Mouse (Mus musculus) stomach, embryonic 16.5 days (tissue): Measurements from ENCODE around the gene Smarce1. TPM values are rescaled to one million over a fixed set of nuclear protein-coding genes. Genes with fewer than 3 reads are reported as not detected.

ENCODE experiments used
- polyA plus RNA-seq: library from polyadenylated mRNA; unstranded; fragments of >200 nt; fragmentation: Nextera tagmentation; extraction: Ambion mirVana; gene quantifications from 2 replicates; pipeline ENCODE4 v1.2.1, GENCODE M21; 2015

Gene Smarce1
- polyA plus RNA-seq, 1 experiment from 2014 or later, result 177 TPM

Other genes with a start within 250 kb of the Smarce1 start
- 0.44 TPM in 1 of 2 replicates, not detected in the other for gene Gjd3, start 248.0 kb downstream of the Smarce1 start, polyA plus RNA-seq
- 186 and 188 TPM in 2 replicates for gene Top2a, start 206.8 kb downstream of the Smarce1 start, polyA plus RNA-seq
- gene Igfbp4, start 189.8 kb downstream of the Smarce1 start, polyA plus RNA-seq, result 411 and 440 TPM in 2 replicates
- 1.8 and 2.4 TPM in 2 replicates for gene Tns4, start 141.7 kb downstream of the Smarce1 start, polyA plus RNA-seq
- gene Ccr7, start 75.9 kb downstream of the Smarce1 start, polyA plus RNA-seq, result 0.19 TPM in 2 replicates
- 0.19 and 0.28 TPM in 2 replicates for gene Krt222, start 13.1 kb upstream of the Smarce1 start, polyA plus RNA-seq
- gene Krt24, start 54.2 kb upstream of the Smarce1 start, polyA plus RNA-seq, result not detected in 2 replicates
- gene Krt25, start 91.9 kb upstream of the Smarce1 start, polyA plus RNA-seq, result 0.06 and 0.22 TPM in 2 replicates
- gene Krt26, start 106.9 kb upstream of the Smarce1 start, polyA plus RNA-seq, result not detected in 2 replicates
- 0.15 TPM in 1 of 2 replicates, not detected in the other for gene Krt27, start 120.1 kb upstream of the Smarce1 start, polyA plus RNA-seq
- 0.14 and 0.21 TPM in 2 replicates for gene Krt28, start 143.9 kb upstream of the Smarce1 start, polyA plus RNA-seq
- 22.3 and 24.1 TPM in 2 replicates for gene Krt10, start 158.3 kb upstream of the Smarce1 start, polyA plus RNA-seq
- gene Krt12, start 191.2 kb upstream of the Smarce1 start, polyA plus RNA-seq, result 0.12 and 0.19 TPM in 2 replicates
- gene Krt20, start 207.1 kb upstream of the Smarce1 start, polyA plus RNA-seq, result 16.6 and 23.3 TPM in 2 replicates